Mouse (Mus musculus): ENCODE results near the gene Gm20388.

GRCm38 (mm10) chr8:121832503-121832902, 1921.9 kb downstream of the Gm20388 start:
- TF ChIP-seq CTCF (IDR thresholded peaks at IDR 0.05; ENCODE audit: extremely low read depth, insufficient read depth, low read length) (peak; percentile 64), POLR2A (IDR thresholded peaks at IDR 0.05; ENCODE audit: extremely low read depth, insufficient read depth, low read length) (no peak)

All from cortical plate, adult 2 months (tissue).